Mouse (Mus musculus): ENCODE measurements around the gene Srcin1. TPM values are rescaled to one million over a fixed set of nuclear protein-coding genes. Genes with fewer than 3 reads are reported as not detected.

Gene Srcin1
- total RNA-seq, 2 experiments from 2014 or later, result not detected

DNA sequence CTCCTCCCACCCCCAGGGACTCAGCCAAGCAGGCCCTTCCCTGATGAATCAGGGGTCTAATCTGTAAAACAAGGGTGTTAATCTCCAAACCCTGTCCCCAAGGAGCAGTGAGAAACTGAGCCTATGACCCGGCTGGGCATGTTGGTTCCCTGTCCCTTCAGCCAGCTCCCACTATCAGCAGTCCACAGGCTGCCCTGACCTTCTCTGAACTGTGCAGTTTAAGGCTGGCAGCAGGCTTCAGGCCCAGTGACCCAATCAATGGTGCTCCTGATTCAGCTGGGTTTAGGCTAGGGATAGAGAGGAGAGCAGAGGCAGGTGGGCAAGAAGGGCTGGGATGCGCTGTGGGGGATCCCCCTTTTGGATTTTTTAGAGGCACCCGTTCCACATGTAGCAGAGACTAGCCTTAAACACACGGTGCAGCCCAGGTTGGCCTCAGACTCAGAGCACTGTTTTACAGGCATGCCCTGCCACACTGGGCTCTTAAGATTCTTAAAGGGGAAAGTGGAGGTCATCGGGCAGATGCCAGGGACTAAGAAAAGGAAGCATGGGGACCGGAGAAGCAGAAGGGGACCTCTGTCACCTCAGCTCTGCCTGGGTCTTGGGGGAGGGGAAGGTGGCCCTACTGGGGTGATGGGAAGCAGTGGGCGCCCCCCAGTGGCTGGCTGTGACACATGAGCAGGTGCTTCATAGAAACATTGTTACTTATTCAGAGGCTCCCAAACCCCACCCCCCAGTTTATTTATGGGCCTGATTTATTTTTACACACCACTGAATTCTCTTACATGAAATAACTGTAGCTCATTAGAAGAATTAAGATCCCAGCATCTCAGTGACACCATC lies 19.2 kb downstream of the Srcin1 start:
- peak; percentile 60; the same call in 1 of the 2 replicates for ATAC-seq (ENCODE audit: poor library complexity, severe bottlenecking)

DNA sequence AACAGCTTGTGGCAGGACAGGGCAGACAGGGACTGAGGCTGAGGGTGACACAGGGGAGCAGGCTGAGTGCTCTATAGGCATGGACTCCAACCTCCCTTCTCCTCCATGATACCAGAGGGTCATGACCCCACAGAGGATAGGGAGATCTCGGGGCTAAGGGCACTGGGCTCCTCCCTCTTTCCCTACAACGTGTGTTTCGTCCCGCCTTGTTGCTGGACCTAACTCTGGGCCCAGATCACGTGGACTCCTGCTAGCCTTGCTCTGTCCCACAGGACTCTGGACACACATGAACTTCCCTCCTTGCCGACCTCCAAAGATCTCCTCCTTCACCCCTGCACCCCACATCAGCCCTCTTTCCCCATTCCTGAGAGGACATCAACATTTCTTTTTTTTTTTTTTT lies 20.8 kb downstream of the Srcin1 start:
- ATAC-seq (ENCODE audit: poor library complexity, severe bottlenecking), result no peak

DNA sequence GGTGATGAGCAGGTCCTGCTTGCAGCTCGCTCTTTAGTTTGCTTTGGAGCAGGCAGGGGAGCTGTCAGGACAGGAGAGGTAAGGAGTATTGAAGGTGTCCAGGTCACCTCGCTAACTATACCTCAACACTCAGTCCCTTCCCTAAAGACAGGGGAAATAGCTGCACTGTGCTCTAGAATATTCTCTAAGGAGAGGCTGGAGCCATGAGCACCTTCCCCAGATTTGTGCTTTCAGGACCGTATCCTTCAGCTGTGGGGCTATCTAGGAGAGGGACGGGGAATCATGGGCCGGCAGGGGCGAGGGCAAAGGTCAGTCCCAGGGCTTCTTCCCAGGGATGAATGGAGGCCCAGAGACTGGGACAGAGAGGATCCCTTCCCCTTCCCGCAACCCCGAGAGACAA lies 23.8 kb downstream of the Srcin1 start:
- no peak for ATAC-seq (ENCODE audit: poor library complexity, severe bottlenecking)

DNA sequence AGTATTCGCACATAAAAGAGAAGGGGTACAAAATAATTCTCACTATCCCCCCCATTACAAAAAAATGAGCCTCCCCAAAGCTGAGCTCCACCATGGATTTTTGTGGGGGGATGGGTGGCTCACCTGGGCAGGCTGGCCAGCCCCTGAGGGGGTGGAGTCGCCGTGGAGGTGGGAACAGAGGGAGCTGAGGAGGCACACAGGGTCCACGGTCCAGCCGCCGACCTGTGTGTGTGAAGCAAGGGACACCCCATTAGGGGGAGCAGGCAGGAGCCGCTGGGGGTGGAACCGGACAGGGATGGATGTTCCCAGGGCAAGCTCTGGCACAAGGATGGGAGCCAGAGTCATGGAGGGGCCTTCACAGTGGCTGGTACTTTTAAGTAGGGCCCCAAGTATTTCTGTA lies 27.2 kb downstream of the Srcin1 start:
- no peak for ATAC-seq (ENCODE audit: poor library complexity, severe bottlenecking)

DNA sequence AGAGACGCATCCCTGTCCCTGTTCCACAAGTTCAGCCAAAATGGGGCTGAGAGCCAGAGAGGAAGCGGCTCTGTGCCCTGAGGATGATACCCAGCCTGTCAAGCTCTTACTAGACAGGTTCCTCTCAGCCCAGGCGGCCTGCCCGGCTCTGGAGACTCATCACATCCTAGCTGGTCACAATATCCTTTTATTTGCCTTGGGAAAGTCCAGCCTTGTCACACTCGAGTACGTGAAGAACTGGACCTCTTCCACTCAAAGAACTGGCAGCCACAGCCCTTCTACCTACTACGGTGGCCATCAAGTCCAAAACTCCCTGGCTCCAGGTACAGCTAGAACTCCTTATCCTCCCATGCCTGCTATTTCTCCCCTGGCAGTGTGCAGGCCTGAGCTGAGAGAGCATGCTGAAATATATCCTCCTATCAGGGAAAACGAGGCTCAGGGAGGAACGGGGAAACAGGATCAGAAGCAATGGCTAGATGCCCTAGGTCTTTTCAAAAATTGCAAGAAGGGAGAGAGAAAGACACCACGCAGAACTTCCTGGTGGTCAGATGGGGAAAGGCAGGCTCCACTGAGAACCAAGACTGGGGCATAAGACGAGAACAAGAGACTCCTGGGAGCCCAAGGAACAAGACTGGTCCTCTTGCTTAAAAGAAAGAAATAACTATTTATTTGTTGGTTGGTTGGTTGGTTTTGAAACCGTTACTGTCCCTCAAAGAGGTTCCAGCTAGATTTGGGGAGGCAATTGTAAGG lies 27.9 kb downstream of the Srcin1 start:
- no peak for ATAC-seq (ENCODE audit: poor library complexity, severe bottlenecking)

DNA sequence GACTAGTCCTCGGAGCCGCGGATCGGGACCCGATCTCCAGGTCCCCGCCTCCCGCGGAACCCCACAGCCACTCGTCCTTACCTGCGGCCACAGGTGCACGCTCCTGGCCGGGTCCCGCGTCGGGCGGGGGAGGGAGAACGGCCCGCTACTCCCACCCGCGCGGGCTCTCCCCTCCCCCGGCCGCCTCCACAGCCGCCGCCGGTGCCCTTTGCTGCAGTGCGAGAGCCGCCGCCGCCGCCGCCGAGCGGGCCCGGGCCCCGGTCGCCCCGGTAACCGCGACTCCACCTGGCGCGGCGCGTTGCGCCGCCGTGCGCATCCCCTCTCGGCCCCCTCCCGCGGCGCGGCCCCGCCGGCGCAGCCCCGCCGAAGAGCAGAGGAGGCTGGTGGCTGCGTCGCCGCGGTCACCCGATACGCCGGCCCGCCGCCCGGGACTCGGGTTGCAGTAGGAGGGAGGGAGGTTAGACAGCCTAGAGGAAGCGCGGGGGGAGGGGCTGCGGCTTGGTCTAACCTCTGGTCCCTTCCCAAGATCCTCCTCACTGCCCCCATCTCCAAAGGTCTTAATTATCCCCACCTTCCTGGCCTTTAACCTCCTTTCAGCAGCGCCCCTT lies 29.1 kb downstream of the Srcin1 start:
- ATAC-seq (ENCODE audit: poor library complexity, severe bottlenecking), result no peak

DNA sequence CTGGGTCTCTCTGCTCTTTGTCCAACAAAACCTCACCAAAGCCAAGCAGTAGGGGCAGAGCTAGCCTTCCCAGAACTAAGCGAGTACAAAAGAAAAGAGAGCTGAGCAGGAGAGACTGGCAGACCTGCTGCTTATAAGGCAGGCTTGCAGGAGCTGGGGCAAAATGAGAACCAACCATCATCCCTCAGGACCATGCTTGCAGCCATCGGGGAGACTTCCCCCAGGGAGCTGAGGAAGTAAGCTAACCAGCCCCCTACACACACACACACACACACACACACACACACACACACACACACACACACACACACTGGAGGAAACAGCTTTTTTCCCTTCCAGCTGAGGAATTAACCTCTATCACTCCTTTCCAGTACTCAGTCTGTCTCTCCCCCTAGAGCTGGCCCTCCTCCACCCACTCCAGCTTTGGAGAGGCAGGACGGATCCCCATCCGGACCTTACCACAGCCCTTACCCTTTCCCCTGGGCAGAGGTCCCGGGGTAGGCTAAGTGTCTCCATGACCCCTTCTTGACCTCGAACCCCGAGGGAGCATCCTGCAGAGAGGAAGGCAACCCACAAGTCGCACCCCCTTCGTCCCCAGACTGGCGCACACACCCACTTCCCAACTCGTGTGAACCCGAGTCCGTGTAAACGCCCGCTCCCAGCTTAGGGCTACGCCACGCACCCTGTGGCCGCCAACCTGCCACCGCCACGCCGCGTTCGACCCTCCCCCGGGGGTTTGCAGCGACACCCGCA lies 30.0 kb downstream of the Srcin1 start:
- ATAC-seq (ENCODE audit: poor library complexity, severe bottlenecking), result no peak

DNA sequence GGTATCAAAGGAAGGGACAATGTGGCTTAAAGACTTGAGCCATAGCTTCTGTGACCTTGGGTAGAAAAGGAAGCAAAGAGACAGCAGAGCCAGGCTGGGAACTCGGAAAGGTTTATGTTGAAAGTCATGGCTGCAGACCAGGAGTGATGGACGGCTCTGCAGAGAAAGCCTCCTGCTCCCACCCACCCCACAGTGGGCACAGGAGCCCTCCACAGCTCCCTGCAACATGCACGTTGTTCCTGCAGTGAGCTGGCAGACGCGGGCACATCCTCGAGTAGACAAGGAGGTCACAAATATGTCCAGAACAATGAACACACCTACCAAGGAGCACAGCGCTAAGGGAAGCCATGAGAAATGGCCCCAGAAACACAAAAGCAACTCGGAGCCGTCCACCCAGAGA lies 32.1 kb downstream of the Srcin1 start:
- ATAC-seq (ENCODE audit: poor library complexity, severe bottlenecking), result no peak

DNA sequence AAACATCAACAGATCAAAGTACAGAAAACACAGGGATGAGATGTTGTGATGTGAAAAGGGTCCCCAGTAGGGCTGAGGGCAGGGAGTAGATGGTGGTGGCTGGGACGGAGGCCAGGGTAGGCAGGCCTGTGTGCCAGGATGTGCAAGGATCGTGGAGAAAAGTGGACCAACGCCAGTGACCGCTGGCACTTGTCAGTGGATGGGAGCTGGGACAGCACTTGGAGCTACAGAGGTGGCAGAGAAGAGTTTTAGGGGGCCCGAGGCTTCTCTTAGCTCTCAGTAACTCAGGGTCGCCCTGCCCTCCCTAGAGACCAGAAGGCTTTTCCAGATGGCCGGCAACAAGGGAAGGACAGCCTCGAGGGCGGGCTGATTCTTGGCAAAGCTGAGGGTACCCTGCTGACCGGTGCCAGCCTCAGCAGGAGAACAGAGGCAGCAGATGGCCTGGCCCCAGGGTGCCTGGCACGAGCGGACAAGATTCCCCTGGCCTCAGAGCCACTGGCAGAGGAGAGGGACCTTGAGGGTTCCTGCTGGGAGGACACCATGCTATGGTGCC lies 32.7 kb downstream of the Srcin1 start:
- ATAC-seq (ENCODE audit: poor library complexity, severe bottlenecking), result no peak

DNA sequence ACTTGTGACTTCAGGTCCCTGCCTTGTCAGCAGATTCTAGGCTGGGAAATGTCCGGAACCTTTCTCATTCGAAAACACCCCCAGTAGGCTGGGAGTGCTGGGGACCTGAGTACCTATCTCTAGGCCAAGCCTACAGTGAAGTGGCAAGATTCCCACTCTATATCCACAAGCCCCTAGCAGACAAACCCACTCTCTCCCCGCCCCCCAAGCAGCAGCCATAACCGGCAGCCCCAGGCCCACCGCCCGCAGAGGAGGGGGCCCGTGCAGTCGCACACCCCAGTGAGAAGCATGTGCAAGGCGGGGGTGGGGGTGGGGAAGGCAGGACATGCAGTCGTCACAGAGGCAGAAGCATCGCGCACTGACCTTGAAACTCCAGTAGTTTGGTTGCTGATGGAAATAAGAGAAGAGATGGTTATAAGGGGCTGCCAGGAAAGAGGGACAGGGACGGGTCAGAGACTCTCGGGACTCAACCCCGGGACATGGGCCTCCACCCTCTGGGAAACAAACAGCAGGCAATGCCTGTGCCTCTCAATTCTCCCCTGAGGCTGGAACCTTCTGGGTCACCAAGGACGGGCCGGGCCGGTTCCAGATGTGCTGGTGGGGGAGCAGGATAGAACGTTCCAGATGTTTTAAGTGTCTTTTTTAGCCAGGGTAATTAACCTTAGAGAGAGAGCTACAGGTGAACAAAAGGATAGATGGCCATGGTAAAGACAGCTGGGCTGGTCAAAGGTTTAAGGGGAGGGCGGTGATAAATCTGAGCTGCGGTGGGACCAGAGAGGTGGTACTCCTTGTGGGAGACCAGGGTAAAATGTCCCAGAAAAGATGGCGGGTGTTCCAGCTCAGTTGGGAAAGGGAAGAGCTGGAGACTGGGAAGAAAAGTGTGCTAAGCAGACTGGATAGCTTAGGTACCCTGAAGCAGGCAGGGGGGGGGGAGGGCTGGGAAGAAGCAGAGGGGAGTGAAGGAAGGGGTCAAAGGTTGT lies 33.5 kb downstream of the Srcin1 start:
- no peak for ATAC-seq (ENCODE audit: poor library complexity, severe bottlenecking)

DNA sequence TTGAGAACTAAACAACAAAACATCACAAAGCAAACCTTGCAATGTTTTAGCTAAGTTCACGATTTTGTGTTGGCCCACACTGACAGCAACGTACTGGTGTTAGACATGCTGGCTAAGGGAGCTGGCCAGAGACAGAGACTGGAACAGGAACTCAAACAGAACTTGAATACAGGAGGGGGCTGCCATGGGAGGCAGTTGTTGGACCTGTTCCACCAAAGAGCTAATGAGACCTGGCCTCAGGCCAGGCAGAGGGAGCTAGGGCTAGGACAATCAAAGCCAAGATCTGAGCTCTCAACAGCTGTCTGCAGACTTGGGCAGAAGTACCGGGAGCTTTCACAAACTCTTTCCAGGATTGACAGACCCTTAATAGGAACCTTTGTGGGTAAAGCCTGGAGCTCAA lies 35.4 kb downstream of the Srcin1 start:
- no peak for ATAC-seq (ENCODE audit: poor library complexity, severe bottlenecking)

DNA sequence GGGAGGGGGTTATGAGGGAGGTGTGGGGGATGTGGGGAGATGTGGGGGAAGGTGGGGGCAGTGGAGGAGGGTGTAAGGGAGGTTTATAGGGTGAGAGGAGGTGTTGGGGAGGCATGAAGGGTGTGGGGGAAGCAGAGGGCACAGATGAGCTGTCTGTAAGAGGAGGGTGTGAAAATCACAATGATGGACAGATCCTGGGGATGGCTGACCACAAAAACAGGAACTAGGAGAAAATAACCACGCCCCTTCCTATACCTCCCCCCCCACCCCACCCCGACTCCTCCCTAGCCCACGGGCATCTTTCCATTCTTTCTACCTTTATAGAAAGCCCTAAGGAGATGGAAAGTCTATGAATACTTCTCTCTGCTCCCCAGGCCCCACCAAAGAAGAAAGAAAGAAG lies 35.9 kb downstream of the Srcin1 start:
- ATAC-seq (ENCODE audit: poor library complexity, severe bottlenecking), result peak; percentile 66; the same call in 1 of the 2 replicates

DNA sequence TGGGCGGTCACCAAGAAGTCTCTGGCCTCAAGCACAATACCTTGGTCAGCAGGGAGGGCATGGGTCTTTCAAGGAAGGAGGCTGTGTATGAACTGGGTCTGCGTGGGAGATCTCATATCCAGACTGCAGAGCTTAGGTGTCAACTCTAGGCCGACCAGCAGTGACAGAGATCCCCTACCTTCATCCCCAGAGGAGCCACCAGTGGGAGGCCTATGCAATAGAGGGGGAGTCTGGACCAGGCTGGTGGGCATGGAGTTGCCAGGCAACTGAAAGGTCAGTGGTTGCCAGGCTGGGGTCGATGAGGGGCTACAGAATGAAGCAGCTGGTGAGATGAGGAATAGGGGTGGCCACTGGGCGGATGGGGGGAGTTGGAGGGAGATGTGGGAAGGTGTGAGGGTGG lies 36.4 kb downstream of the Srcin1 start:
- no peak for ATAC-seq (ENCODE audit: poor library complexity, severe bottlenecking)

DNA sequence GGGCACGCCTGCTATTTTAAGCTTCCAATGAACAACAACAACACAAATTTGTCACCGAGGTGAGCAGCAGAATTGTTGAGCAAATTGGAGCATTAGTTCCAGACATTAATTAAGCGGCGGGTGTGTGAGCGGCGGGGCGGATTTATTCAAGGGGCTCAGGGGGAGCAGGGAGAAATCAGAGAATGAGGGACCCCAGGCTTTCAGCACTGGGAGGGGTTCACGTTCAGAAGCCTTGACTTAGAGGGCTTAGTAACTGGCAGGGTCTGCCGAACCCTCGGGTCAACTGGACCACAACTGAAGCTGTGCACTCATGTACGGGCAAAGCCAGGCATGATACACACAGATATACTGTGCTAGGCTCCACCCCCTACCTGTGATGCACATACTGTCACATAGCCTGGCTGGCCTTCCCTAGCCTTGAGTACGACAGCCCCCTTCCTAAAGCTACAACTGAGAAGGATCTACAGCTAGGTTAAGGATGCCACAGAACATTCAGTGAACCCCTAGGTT lies 38.4 kb downstream of the Srcin1 start:
- no peak for ATAC-seq (ENCODE audit: poor library complexity, severe bottlenecking)

DNA sequence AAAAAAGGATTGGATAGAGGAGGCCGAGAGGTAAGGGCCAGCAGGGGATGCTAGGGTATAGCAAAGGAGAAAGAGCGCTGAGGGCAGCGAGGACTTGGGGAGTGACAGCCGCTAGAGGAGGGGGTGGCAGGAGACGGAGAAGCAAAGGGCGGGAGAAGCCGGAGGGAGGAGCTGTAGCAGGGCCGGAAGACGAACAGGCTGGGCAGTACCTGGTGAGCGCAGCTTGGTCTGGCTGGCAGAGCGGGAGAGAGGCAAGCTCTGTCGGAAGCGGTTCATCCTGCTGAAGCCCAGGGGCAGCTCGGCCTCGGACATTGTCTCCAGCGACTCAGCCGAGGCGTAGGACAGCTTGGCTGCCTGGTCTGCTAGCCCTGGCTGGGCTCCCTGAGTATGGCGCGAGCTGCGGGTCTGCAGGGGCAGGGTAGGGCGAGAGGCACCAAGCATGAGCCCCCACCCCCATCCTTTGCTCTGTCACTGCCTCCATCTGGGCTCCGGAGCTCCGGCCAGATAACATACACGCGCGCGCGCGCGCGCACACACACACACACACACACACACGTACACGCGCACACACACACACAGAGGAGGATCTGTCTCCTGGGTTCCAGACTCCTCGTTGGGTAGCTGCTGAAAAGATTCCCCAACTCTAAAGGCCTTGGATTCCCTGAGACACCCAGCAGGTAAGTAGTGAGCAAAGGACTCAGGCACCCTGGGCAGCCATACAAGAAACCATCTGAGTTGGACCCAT lies 39.0 kb downstream of the Srcin1 start:
- ATAC-seq (ENCODE audit: poor library complexity, severe bottlenecking), result no peak

DNA sequence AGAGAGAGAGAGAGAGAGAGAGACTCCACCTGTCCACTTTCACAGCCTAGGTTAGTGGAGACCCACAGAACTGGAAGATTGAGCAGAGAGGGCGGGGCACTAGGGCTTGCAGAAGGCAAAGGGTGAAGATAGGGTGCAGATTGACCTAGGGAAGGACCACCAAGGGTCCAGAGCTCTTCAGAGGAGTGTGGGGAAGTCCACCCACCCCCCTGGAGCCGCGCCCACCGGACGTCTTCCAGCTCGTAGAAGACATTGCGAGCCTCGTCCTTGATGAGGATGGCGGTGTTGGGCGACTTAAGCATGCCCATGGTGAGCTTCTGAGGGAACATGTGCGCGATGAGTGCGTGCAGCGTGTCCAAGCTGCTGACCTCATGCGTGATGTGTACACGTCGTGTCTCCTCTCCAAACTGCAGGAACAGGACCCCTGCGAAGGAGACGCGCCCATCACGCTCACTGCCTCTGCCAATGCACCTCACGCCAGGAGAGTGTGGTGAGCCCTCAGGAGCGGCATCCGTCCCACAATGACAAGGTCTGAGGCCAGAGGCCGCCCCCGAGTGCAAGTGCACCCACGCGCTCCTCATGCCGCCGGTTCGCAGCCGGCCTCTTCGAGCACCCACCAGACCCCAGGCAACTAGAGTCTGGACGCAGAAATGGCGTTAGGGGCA lies 39.8 kb downstream of the Srcin1 start:
- ATAC-seq (ENCODE audit: poor library complexity, severe bottlenecking), result no peak

DNA sequence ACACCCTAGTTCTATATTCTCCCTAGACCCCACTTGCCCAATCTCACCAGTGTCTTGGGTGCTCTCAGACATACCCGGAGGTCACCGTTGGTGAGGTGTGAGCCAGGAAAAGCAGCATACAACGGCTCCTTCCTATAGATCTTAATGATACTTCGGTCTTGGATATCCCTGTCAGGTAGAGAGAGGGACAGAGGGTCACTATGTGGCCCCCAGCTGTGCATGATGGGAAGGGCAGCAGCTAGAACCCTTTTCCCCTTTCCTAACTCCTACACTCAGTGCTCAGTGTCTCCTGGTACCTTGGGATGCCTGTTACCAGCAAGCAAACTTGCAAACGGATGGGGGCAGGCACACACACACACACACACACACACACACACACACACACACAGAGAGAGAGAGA lies 40.3 kb downstream of the Srcin1 start:
- no peak for ATAC-seq (ENCODE audit: poor library complexity, severe bottlenecking)

DNA sequence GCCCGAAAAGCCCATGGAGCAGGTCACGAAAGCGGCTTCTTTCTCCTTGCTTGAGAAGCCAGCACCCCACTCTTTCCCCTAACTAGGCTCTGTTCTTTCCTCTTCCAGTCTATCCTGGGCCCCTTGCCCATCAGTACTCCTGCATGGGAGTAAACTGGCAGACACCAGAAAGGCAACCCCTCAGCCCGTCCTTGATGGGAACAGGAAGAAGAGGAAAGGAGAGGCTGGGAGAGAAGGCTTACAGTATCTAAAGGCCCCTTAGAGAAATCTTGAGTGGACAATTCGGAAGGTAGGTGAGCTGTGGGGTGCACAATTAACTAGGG lies 40.7 kb downstream of the Srcin1 start:
- ATAC-seq (ENCODE audit: poor library complexity, severe bottlenecking), result no peak
